Mouse (Mus musculus) adrenal gland, adult 18-20 months (tissue): ENCODE data around the gene Bpnt1. TPM values are rescaled to one million over a fixed set of nuclear protein-coding genes. Genes with fewer than 3 reads are reported as not detected.
"Not testable (repeated sequence)": the region's sequence is repeated elsewhere in the genome, so short reads cannot be mapped to it uniquely, and the experiment has no call there.

Source experiments
- DNase-seq, 2 experiments: peaks; one replicate each; pipeline ENCODE4 v3.0.0; 2021 to 2022; ENCODE audit warnings: low spot score in 2 of 2
- long read RNA-seq, 2 experiments: library from polyadenylated mRNA; stranded (forward); transcript quantifications; one replicate each; pipeline ENCODE4 v2.0.0; 2021
- total RNA-seq, 2 experiments: library from RNA; stranded (reverse); gene quantifications; 1 replicate in 1 of 2; 2 replicates in 1 of 2; pipeline ENCODE4 v1.2.3; 2021

Bpnt1 gene
- 100 to 1,000 TPM; 116 to 119 TPM for total RNA-seq
- long read RNA-seq, experiment 1, transcript Bpnt1-201 (9 exons, 2,200 nt): major isoform, 49 of 69 reads
- long read RNA-seq, experiment 1, transcript Bpnt1-205 (10 exons, 1,226 nt): minor isoform, 5 of 69 reads
- long read RNA-seq, experiment 1, partial matches to known transcripts: 4 of 69 reads
- long read RNA-seq, experiment 1, other reads (novel, unspliced or antisense): 8 of 69 reads
- long read RNA-seq, experiment 2, transcript Bpnt1-201 (9 exons, 2,200 nt): major isoform, 141 of 168 reads
- long read RNA-seq, experiment 2, transcript Bpnt1-205 (10 exons, 1,226 nt): minor isoform, 5 of 168 reads
- long read RNA-seq, experiment 2, partial matches to known transcripts: 9 of 168 reads
- long read RNA-seq, experiment 2, other reads (novel, unspliced or antisense): 9 of 168 reads

GRCm38 (mm10) chr1:185331983-185332430, at the start of gene Bpnt1:
Bpnt1 (plus strand) TSS chr1:185332149.
- peak; percentile 85 for DNase-seq

GRCm38 (mm10) chr1:185282846-185283245, 49.1 kb upstream of the Bpnt1 start:
- no peak for DNase-seq

- DNase-seq: no peak
Observed at GRCm38 (mm10) chr1:185283247-185283646, 48.7 kb upstream of the Bpnt1 start.

GRCm38 (mm10) chr1:185284740-185285139, 47.2 kb upstream of the Bpnt1 start:
- DNase-seq: peak in 1 of 2 experiments; percentile 65

- DNase-seq: peak; percentile 57 to 61
Observed at GRCm38 (mm10) chr1:185285171-185285570, 46.8 kb upstream of the Bpnt1 start.

- no peak for DNase-seq
Observed at GRCm38 (mm10) chr1:185287066-185287465, 44.9 kb upstream of the Bpnt1 start.

- no peak for DNase-seq
Observed at GRCm38 (mm10) chr1:185289231-185289630, 42.7 kb upstream of the Bpnt1 start.

- no peak for DNase-seq
Observed at GRCm38 (mm10) chr1:185291336-185291735, 40.6 kb upstream of the Bpnt1 start.

GRCm38 (mm10) chr1:185292646-185293360, 39.1 kb upstream of the Bpnt1 start:
- no peak for DNase-seq

- DNase-seq: no peak
Observed at GRCm38 (mm10) chr1:185296850-185297249, 35.1 kb upstream of the Bpnt1 start.

GRCm38 (mm10) chr1:185298496-185298895, 33.5 kb upstream of the Bpnt1 start:
- no peak for DNase-seq

- DNase-seq: no peak
Observed at GRCm38 (mm10) chr1:185302816-185303215, 29.1 kb upstream of the Bpnt1 start.

- no peak for DNase-seq
Observed at GRCm38 (mm10) chr1:185306836-185307235, 25.1 kb upstream of the Bpnt1 start.

GRCm38 (mm10) chr1:185307645-185308044, 24.3 kb upstream of the Bpnt1 start:
- DNase-seq: no peak

GRCm38 (mm10) chr1:185308334-185308733, 23.6 kb upstream of the Bpnt1 start:
- DNase-seq: no peak

- DNase-seq: no peak
Observed at GRCm38 (mm10) chr1:185308908-185309307, 23.0 kb upstream of the Bpnt1 start.

GRCm38 (mm10) chr1:185311949-185312348, 20.0 kb upstream of the Bpnt1 start:
- peak in 1 of 2 experiments; percentile 11 for DNase-seq

- no peak for DNase-seq
Observed at GRCm38 (mm10) chr1:185314546-185314945, 17.4 kb upstream of the Bpnt1 start.

GRCm38 (mm10) chr1:185315846-185316568, 15.9 kb upstream of the Bpnt1 start:
- no peak for DNase-seq

GRCm38 (mm10) chr1:185327754-185328345, 4.1 kb upstream of the Bpnt1 start:
- DNase-seq: not testable (repeated sequence)
